Mouse (Mus musculus): ENCODE results near the gene Palm2.

DNA sequence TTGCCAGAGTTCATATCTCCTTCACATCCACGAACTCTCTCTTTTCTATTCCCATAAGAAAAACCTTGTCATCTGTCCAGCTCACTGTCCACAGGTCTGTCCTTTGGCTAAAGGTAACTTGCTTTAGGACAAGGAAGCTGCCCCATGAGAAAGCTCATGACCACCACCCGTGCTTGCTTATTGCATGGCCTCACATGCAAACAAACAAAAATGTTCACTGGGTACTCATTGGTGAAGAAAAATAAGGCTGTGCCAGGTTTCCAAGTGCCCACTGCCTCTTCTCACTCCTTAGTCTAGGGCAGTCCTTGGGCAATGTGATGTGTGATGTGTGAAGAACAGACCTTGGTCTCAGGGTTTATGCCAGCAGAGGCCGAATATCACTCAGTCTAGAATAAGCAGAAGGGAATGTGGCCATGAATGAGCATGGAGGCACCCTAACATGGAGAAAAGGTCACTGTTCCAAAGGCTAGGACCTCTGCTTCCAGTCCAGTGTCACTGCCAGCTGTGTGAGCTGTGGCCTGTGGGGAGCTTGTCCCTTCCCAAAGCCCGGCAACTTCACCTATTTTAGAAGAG is 294.6 kb downstream of the Palm2 start:
- TF ChIP-seq MAFK (IDR thresholded peaks at IDR 0.05; ENCODE audit: insufficient read depth, low read depth, low read length) (no peak), ZC3H11A (IDR thresholded peaks at IDR 0.05; ENCODE audit: borderline replicate concordance, low read depth, low read length) (no peak), HCFC1 (IDR thresholded peaks at IDR 0.05; ENCODE audit: borderline replicate concordance, insufficient read depth, low read length) (no peak), ZNF384 (IDR thresholded peaks at IDR 0.05; ENCODE audit: low read depth, low read length) (no peak)
